8 mouse cellular contexts compared by ENCODE assay signal in genomic region chr2:130275649-130276048, GRCm38 (mm10). TPM values are rescaled to one million over a fixed set of nuclear protein-coding genes. Genes with fewer than 3 reads are reported as not detected.
DNase-seq lines count a peak whose midpoint lies in the region; ATAC-seq and TF ChIP-seq lines count a peak whose summit lies in the region.

No protein-coding gene starts in this region.

- peak; percentile 67 to 68 for DNase-seq in right cerebral cortex, postnatal 10 days (ENCODE audit: low spot score in 2 of 2)
- no peak for DNase-seq in right cerebral cortex, adult 18-20 months
- peak; percentile 76 for DNase-seq in adrenal gland, postnatal 10 days
- peak; percentile 78 for DNase-seq in hindbrain, postnatal 0 days (ENCODE audit: low spot score)
- peak; percentile 67 to 79 (median 75) for DNase-seq in liver, embryonic 14.5 days (ENCODE audit: low read depth in 3 of 3, low spot score in 3 of 3)
- DNase-seq in neural tube, embryonic 11.5 days (ENCODE audit: low spot score), result peak; percentile 78
- no peak for DNase-seq in left cerebral cortex, adult 11 months (ENCODE audit: low spot score)

- no peak for TF ChIP-seq EP300 in liver, embryonic 14.5 days (IDR thresholded peaks at IDR 0.05; ENCODE audit: low read depth)

- H3K4me2 ChIP-seq in embryonic facial prominence, embryonic 15.5 days (replicated peaks), result peak overlapping the region; percentile 77
- H3K4me2 ChIP-seq in hindbrain, postnatal 0 days (ENCODE audit: low read depth, low read length), result peak overlapping the region; percentile 87
- peak overlapping the region; percentile 98 for H3K4me2 ChIP-seq in liver, embryonic 14.5 days (ENCODE audit: low read depth)
- H3K4me2 ChIP-seq in neural tube, embryonic 11.5 days (ENCODE audit: low read depth), result peak overlapping the region; percentile 79

- peak overlapping the region; percentile 97 for H3K4me3 ChIP-seq in embryonic facial prominence, embryonic 15.5 days (replicated peaks)
- peak overlapping the region; percentile 70 for H3K4me3 ChIP-seq in hindbrain, postnatal 0 days (ENCODE audit: low read length)
- peak overlapping the region; percentile 87 to 98 for H3K4me3 ChIP-seq in liver, embryonic 14.5 days (ENCODE audit: insufficient read depth in 1 of 2, low read depth in 2 of 2, low read length in 2 of 2)
- H3K4me3 ChIP-seq in neural tube, embryonic 11.5 days (ENCODE audit: low read depth, low read length), result peak overlapping the region; percentile 94

- H3K27ac ChIP-seq in embryonic facial prominence, embryonic 15.5 days (replicated peaks), result no peak overlapping the region
- no peak overlapping the region for H3K27ac ChIP-seq in hindbrain, postnatal 0 days
- H3K27ac ChIP-seq in liver, embryonic 14.5 days, result peak overlapping the region; percentile 8; the same call in 1 of the 2 replicates
- H3K27ac ChIP-seq in neural tube, embryonic 11.5 days (ENCODE audit: low read depth, low read length), result no peak overlapping the region

- peak; percentile 78 for TF ChIP-seq CTCF in hindbrain, postnatal 0 days (IDR thresholded peaks at IDR 0.05; ENCODE audit: low read depth)
- TF ChIP-seq CTCF in liver, embryonic 14.5 days (IDR thresholded peaks at IDR 0.05; ENCODE audit: low read depth), result peak; percentile 95

- 35% methylated on average over 6 of the region's 6 CpGs for WGBS in embryonic facial prominence, embryonic 15.5 days
- WGBS in hindbrain, postnatal 0 days, result 44% methylated on average over 6 of the region's 6 CpGs
- 21% methylated on average over 6 of the region's 6 CpGs for WGBS in liver, embryonic 14.5 days (ENCODE audit: insufficient replicate concordance)
- 49% methylated on average over 6 of the region's 6 CpGs for WGBS in neural tube, embryonic 11.5 days

- H3K4me1 ChIP-seq in embryonic facial prominence, embryonic 15.5 days, result peaks cover 30% of the 10 kb centered on the region
- H3K4me1 ChIP-seq in hindbrain, postnatal 0 days (ENCODE audit: insufficient read depth, low read length), result peaks cover 5% of the 10 kb centered on the region
- peaks cover 5 to 23% of the 10 kb centered on the region in 2 experiments; a peak in 3 of 4 replicates for H3K4me1 ChIP-seq in liver, embryonic 14.5 days (replicated peaks; ENCODE audit: control insufficient read depth in 2 of 2, insufficient read depth in 2 of 2, low read length in 1 of 2)
- H3K4me1 ChIP-seq in neural tube, embryonic 11.5 days (ENCODE audit: control insufficient read depth, insufficient read depth, low read length), result peaks cover 6% of the 10 kb centered on the region; the same call in 1 of the 2 replicates

- no peak overlapping the region for H3K9ac ChIP-seq in embryonic facial prominence, embryonic 15.5 days
- H3K9ac ChIP-seq in hindbrain, postnatal 0 days (replicated peaks; ENCODE audit: low read length), result no peak overlapping the region
- H3K9ac ChIP-seq in liver, embryonic 14.5 days (replicated peaks), result peak overlapping the region; percentile 97
- no peak overlapping the region for H3K9ac ChIP-seq in neural tube, embryonic 11.5 days (ENCODE audit: low read length)

- peaks cover 49% of the 10 kb centered on the region for H3K36me3 ChIP-seq in embryonic facial prominence, embryonic 15.5 days
- peaks cover 37% of the 10 kb centered on the region for H3K36me3 ChIP-seq in hindbrain, postnatal 0 days (ENCODE audit: insufficient read depth, low read length)
- H3K36me3 ChIP-seq in liver, embryonic 14.5 days (replicated peaks; ENCODE audit: control insufficient read depth, insufficient read depth, low read depth), result peaks cover 51% of the 10 kb centered on the region
- peaks cover 16% of the 10 kb centered on the region for H3K36me3 ChIP-seq in neural tube, embryonic 11.5 days (ENCODE audit: control insufficient read depth, insufficient read depth, low read length)

- no peaks in the 10 kb centered on the region for H3K9me3 ChIP-seq in embryonic facial prominence, embryonic 15.5 days (replicated peaks)
- H3K9me3 ChIP-seq in hindbrain, postnatal 0 days (ENCODE audit: low read length), result no peaks in the 10 kb centered on the region
- no peaks in the 10 kb centered on the region for H3K9me3 ChIP-seq in liver, embryonic 14.5 days (ENCODE audit: control insufficient read depth, low read length)
- no peaks in the 10 kb centered on the region for H3K9me3 ChIP-seq in neural tube, embryonic 11.5 days (ENCODE audit: control insufficient read depth, low read length)

- ATAC-seq in embryonic facial prominence, embryonic 15.5 days (ENCODE audit: insufficient number of reproducible peaks, low FRiP score, low TSS enrichment, low read depth), result no peak
- ATAC-seq in hindbrain, postnatal 0 days, result no peak
- no peak for ATAC-seq in liver, embryonic 14.5 days (ENCODE audit: insufficient read depth)
- ATAC-seq in neural tube, embryonic 11.5 days (ENCODE audit: insufficient read depth, low FRiP score, low TSS enrichment), result no peak

- no peaks in the 10 kb centered on the region for H3K27me3 ChIP-seq in embryonic facial prominence, embryonic 15.5 days
- H3K27me3 ChIP-seq in hindbrain, postnatal 0 days (ENCODE audit: insufficient read depth, low read length), result no peaks in the 10 kb centered on the region
- no peaks in the 10 kb centered on the region for H3K27me3 ChIP-seq in liver, embryonic 14.5 days (ENCODE audit: control insufficient read depth, insufficient read depth, low read length)
- no peaks in the 10 kb centered on the region for H3K27me3 ChIP-seq in neural tube, embryonic 11.5 days (ENCODE audit: control insufficient read depth, insufficient read depth, low read length)

RNA-seq across cellular contexts. Expression of gene Nop56, which starts 1.4 kb away (rescaled TPM):
- 10 to 100 TPM; 94.0 to 94.6 TPM for total RNA-seq in adrenal gland, postnatal 10 days (2021)
- polyA plus RNA-seq in embryonic facial prominence, embryonic 15.5 days (2015; fragmentation: Nextera tagmentation; extraction: Ambion mirVana), result 246 and 259 TPM in 2 replicates
- 109 and 118 TPM in 2 replicates for total RNA-seq in hindbrain, postnatal 0 days (2014; rRNA removed)
- 258 and 268 TPM in 2 replicates for polyA plus RNA-seq in hindbrain, postnatal 0 days (2015; fragmentation: Nextera tagmentation; extraction: Ambion mirVana)
- polyA plus RNA-seq in liver, embryonic 14.5 days (2012; rRNA removed), result 109 and 201 TPM in 2 replicates
- polyA plus RNA-seq in liver, embryonic 14.5 days (2014; fragmentation: Nextera tagmentation; extraction: Ambion mirVana), result 181 and 182 TPM in 2 replicates
- polyA plus RNA-seq in neural tube, embryonic 11.5 days (2014; fragmentation: Nextera tagmentation; extraction: Ambion mirVana), result 335 and 348 TPM in 2 replicates

RNA-seq across cellular contexts. Expression of gene Idh3b, which starts 8.7 kb away (rescaled TPM):
- 100 to 1,000 TPM; 814 to 881 TPM for total RNA-seq in adrenal gland, postnatal 10 days (2021)
- polyA plus RNA-seq in embryonic facial prominence, embryonic 15.5 days (2015; fragmentation: Nextera tagmentation; extraction: Ambion mirVana), result 160 and 168 TPM in 2 replicates
- 158 and 161 TPM in 2 replicates for total RNA-seq in hindbrain, postnatal 0 days (2014; rRNA removed)
- polyA plus RNA-seq in hindbrain, postnatal 0 days (2015; fragmentation: Nextera tagmentation; extraction: Ambion mirVana), result 215 TPM in 2 replicates
- polyA plus RNA-seq in liver, embryonic 14.5 days (2012; rRNA removed), result 71.8 and 104 TPM in 2 replicates
- 95.1 and 105 TPM in 2 replicates for polyA plus RNA-seq in liver, embryonic 14.5 days (2014; fragmentation: Nextera tagmentation; extraction: Ambion mirVana)
- 148 and 149 TPM in 2 replicates for polyA plus RNA-seq in neural tube, embryonic 11.5 days (2014; fragmentation: Nextera tagmentation; extraction: Ambion mirVana)

RNA-seq across cellular contexts. Expression of gene Ebf4, which starts 19.3 kb away (rescaled TPM):
- total RNA-seq in adrenal gland, postnatal 10 days (2021), result 1 to 10 TPM; 4.5 to 6.2 TPM
- 6.2 and 6.9 TPM in 2 replicates for polyA plus RNA-seq in embryonic facial prominence, embryonic 15.5 days (2015; fragmentation: Nextera tagmentation; extraction: Ambion mirVana)
- 18.7 and 19.3 TPM in 2 replicates for total RNA-seq in hindbrain, postnatal 0 days (2014; rRNA removed)
- polyA plus RNA-seq in hindbrain, postnatal 0 days (2015; fragmentation: Nextera tagmentation; extraction: Ambion mirVana), result 5.4 TPM in 2 replicates
- 0.32 and 0.37 TPM in 2 replicates for polyA plus RNA-seq in liver, embryonic 14.5 days (2012; rRNA removed)
- polyA plus RNA-seq in liver, embryonic 14.5 days (2014; fragmentation: Nextera tagmentation; extraction: Ambion mirVana), result 0.05 TPM in 1 of 2 replicates, not detected in the other
- 2.0 and 2.1 TPM in 2 replicates for polyA plus RNA-seq in neural tube, embryonic 11.5 days (2014; fragmentation: Nextera tagmentation; extraction: Ambion mirVana)

Comparison
In these comparisons a context has a peak if more than half of its experiments do, and no peak if none do; other contexts are left out.
1. DNase-seq: peak in right cerebral cortex, postnatal 10 days (2 of 2), adrenal gland, postnatal 10 days (single experiment), hindbrain, postnatal 0 days (single experiment), liver, embryonic 14.5 days (3 of 3) and neural tube, embryonic 11.5 days (single experiment); none in right cerebral cortex, adult 18-20 months (single experiment) and left cerebral cortex, adult 11 months (single experiment).
2. Peak in every context shown above with its lines, with median percentiles within 50 percentile points of each other: H3K4me2 ChIP-seq and H3K4me3 ChIP-seq.